Mouse (Mus musculus) ZHBTc4 (cell line): ENCODE results near the gene Dip2b.

Experiments used
- DNase-seq: peaks from one replicate; pipeline ENCODE4 v3.0.0-alpha.2; 2011; ENCODE audit warnings: low read depth, low spot score

Gene Dip2b

GRCm38 (mm10) chr15:100216173-100216572 is 177.7 kb downstream of the Dip2b start:
- DNase-seq = no peak

- no peak for DNase-seq
Measured at GRCm38 (mm10) chr15:100218018-100218417, 179.6 kb downstream of the Dip2b start.

GRCm38 (mm10) chr15:100219396-100219795 is 180.9 kb downstream of the Dip2b start:
- peak; percentile 80 for DNase-seq

DNA sequence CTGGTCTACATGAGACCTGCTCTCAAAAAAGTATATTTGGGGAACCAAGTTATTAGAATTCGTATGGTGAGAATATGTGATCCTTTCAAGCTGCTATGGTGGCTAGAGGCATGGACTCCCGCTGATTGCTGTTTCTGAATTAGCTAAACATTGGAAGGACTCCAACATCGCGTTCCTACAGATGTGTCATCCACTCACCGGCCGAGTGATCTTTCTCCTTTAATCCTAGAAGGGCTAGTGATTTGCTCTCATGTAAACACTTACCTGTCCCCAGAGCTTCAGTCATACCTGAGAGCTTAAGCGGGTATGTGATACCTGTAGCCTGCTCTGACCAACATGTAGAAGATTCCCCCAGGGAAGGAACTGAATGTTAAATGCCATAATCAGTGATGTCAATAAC is 182.5 kb downstream of the Dip2b start:
- DNase-seq = no peak

DNA sequence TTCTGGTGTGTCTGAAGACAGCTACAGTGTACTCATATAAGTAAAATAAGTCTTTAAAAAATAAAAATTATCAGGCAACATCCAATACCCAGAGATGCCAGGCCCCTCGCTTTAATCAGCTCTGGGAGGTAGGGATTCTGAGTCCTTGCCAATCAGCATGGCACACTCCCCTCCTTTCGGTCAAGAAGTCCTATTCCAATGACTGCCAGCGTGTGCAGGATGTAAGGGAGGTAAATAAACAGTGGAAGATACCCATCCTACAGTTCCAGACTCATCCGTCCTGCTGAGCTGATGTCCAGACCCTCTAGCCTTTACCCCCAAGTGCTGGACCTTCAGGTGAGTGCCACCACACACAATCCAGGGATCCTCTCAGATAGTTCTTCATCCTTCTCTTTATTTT is 186.9 kb downstream of the Dip2b start:
- no peak for DNase-seq

DNA sequence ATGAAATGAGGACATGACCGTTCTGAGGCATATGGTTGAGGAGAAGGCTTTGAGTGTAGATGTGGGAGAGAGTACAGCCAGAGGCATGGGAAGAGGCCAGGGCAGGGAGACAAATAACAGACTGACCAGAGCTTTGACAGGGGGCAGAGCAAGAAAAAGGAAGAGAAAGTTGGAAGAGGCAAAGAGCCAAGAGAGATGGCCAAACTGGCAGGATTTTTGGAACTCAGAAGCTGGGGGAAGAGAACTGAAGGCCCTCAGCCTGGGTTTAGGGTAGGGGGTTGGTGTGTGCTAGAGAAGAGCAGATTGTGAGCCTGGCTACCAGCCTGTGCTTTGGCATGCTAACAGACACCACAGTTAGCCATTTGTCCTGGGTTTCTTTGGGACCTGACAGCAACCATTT is 187.4 kb downstream of the Dip2b start:
- no peak for DNase-seq

- peak; percentile 35 for DNase-seq
Measured at GRCm38 (mm10) chr15:100227031-100227662, 188.7 kb downstream of the Dip2b start.

DNA sequence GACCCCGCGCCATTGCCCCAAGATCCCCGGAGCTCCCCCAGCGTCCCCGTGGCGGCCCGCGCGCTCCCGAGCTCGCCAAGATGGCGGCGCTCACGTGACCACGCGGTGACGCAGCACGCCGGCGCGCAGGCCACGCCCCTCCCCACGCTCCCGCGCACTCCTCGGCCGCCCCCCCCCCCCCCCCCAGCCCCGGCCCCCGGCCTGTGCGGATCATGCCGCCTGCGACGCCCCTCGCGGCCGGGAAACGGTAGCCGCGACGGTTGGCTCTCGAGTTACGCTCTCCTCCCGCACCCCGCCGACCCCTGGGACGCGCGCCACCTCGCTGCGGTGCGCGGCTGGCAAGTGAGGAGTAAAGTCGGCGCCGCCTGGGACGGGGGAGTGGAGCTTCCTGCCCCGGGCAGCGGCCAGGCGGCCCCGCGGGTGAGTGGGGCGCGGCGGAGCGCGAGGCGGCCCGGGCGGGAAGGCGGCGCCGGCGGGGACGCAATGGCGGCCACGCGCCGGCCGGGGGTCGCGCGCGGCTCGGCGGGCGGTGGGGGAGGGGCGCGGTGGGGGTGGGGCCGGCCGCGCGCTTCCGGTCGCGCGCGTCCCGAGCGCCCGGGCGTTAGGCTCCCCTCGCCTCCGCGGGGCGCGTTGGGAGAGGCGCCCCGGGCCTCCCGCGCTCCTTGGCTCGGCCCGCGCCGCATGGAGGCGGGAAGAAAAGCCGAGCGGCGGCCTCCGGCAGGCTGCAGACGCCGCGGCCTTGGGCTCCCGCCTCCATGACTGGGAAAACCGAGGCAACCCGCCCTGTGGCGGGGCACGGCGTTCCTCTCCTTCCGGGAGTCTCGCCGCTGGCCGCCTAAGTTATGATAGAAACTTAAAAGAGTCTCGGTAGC is 189.4 kb downstream of the Dip2b start, which contains the start of gene Atf1:
TSS of gene Atf1 (plus strand) at position 157 of the 872 bp plus-strand sequence.
- DNase-seq = peak; percentile 94

GRCm38 (mm10) chr15:100228535-100229336 is 190.3 kb downstream of the Dip2b start:
- DNase-seq = peak; percentile 34

DNA sequence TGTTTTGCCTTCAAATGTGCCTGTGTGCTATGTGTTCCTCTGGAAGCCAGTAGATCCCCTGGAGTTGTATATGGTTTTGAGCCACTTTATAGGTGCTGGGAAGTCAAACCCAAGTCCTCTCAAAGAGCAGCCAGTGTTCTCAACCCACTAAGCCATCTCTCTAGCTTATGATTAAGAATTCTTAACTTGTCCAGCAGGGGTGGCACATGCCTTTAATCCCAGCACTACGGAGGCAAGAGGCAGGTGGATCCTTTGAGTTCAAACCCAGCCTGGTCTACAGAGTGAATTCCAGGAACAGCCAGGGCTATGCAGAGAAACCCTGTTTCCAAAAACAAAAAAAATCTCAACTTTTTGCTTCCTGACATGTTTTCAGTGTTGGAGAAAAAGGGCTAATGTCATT is 192.2 kb downstream of the Dip2b start:
- peak; percentile 71 for DNase-seq

- peak; percentile 73 for DNase-seq
Measured at GRCm38 (mm10) chr15:100231616-100232525, 193.4 kb downstream of the Dip2b start.

DNA sequence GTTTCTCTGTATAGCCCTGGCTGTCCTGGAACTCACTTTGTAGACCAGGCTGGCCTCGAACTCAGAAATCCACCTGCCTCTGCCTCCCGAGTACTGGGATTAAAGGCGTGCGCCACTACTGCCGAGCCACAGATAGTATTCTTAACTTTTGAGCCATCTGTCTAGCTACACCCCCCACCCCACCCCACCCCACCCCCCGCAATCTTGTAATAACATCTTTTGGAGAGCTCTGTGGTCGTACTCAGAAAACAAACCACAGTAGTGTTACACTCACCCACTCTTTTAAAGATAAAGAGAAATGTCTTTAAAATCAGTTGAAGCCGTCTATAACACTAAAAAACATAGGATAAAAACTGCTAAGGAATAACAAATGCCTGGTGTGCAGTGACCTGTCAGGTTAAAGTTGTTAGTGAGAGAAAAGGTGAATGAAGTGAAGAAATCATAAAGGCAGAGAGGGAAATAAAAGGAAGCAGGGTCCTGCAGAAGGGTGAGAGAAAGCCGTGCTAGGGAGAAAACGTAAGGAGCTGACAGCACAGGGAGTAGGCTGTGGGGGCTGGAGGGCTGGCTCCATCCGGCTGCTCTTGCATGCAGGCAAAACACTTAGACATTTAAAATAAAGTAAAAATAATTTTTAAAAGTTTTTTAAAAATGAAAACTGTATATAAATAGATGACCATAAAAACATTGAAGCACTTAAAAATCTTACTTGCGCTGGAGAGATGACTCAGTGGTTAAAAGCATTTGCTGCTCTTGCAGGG is 196.9 kb downstream of the Dip2b start:
- DNase-seq = no peak

DNA sequence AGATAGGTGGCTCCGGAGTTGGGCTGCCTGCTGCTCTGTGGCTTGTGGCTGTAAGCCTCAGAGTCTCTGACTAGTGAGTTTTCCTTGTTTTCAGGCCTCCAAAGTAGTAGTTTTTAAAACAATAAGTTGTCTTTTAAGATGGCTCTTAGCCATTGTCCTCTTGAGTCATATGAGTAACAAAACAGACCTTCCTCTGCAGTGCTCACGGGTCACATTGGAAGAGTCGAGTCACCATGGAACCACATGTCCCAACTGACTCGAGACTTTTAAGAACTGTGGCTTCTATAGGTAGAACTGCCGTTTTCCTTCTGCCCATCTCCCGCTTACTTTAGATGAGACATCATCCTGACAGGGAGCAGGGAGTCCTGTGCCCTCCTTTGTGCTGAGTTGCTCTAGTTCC is 198.5 kb downstream of the Dip2b start:
- DNase-seq = no peak

GRCm38 (mm10) chr15:100241780-100242179 is 203.3 kb downstream of the Dip2b start:
- DNase-seq = peak; percentile 49

- no peak for DNase-seq
Measured at GRCm38 (mm10) chr15:100245951-100246350, 207.5 kb downstream of the Dip2b start.

- DNase-seq = peak; percentile 67
Measured at GRCm38 (mm10) chr15:100247296-100247695, 208.8 kb downstream of the Dip2b start.

DNA sequence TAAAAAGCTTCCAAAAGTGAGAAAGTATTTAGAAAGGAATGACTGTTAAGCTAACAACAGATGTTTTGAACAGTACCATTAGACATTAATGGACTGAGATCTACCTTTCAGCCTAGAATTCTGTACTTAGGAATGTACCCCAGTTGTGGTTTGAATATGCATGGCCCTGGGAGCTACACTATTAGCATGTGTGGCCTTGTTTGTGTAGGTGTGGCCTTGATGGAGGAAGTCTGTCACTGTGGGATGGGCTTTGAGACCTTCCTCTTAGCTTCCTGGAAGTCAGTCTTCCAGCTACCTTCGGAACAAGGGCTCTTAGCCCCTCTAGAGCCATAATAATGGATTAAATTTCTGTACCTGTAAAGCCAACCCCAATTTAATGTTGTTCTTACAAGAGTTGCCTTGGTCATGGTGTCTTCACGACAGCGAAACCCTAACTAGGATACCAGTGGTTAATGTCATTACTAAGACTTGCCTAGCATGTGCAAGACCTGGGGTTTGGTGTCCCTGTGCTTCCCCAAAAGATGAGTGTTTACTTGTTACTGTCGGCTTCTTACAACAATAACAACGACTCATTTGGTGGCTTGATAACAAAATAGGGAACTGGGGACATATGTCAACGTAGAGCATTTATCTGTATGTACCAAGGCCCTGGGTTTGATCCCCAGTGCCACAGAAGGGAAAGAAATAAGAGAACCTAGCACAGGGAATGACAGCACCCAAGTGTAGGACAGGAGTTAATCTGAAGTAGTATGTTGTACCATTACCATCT is 210.4 kb downstream of the Dip2b start:
- DNase-seq = peak; percentile 83

DNA sequence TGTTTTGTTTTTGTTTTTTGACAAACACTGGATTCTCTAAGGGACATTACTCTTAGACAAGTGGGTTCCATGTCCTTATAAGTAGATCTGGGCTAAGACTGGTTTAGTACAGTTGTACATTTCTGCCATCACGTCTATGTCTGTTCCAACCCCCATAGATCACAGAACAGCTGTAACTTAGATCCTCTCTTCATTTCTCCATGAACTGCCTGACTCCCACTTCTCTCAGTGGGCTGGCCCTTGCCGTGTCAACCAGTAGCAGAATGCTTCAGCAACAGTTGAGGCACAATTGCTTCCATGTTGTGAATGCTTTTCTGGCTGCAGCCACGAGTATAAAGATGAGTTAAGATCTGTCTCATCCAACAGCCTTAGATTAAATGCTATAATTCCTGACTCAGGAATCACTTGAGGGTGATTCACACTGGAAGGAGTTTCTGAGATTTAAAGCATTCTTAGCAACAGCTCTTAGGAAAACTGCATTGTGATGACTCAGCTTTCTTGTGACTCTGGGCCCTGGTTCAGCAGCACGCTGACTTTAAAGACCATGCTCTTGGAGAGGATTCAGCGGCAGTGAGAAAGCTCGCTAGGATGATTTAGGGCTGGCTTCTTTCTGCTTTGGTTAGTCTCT is 212.8 kb downstream of the Dip2b start:
- no peak for DNase-seq

GRCm38 (mm10) chr15:100256386-100256785 is 217.9 kb downstream of the Dip2b start:
- peak; percentile 87 for DNase-seq
